Mouse (Mus musculus): ENCODE results near the gene Elmo1. TPM values are rescaled to one million over a fixed set of nuclear protein-coding genes. Genes with fewer than 3 reads are reported as not detected.
A peak's percentile ranks its signal among the peaks of the same experiment; 100 is the strongest.

Elmo1 gene
- total and polyA plus RNA-seq, 2 experiments: 1.2 to 6.7 TPM

DNA sequence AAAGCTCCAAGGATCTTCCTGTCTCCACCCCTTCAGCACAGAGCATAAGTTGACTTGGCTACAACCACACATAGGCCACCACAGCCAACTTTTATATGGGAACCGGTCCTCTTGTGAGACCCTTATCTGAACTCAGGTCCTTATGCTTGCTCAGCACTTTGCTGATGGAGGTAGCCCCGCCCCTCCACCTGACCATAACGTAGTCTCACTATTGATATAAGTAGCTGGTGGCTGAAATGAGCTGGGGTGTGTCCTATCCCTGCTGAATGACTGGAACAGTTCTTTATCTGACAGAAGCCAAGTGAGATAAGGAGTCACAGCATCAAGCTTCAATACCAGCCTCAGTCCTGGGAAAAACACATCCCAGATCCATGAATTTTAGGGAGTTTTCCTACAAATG is 210.2 kb downstream of the Elmo1 start:
- no peak for DNase-seq (ENCODE audit: extremely low read depth, low read depth, low spot score)
- WGBS: 80% methylated on average over 3 of the region's 3 CpGs
- no peak overlapping the region for H3K27ac ChIP-seq (replicated peaks; ENCODE audit: insufficient read depth, low read depth, low read length)

DNA sequence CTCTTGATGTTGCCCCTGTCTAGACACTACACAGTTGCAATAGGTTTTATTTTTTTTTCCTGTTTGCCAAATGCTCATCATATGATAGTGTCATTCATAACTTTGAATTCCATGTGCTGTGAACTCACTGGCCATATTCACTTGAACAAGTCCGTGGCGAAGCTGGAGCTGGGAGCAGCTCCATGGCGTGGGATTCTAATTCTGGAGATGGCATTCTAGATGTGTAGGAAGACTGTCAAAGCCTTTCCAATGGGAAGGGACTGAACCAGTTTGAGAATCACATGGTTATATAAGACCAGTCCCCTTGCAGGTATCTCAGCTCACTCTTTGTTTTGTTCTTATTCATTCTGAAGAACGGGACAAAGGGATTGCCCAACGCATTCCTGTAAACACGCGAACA is 211.4 kb downstream of the Elmo1 start:
- Histone ChIP-seq H3K4me1 (ENCODE audit: control insufficient read depth, insufficient read depth, low read length) (no peaks in the 10 kb centered on the region), H3K9ac (ENCODE audit: low read depth, low read length) (no peak overlapping the region), H3K27me3 (ENCODE audit: control insufficient read depth, insufficient read depth, low read length) (no peaks in the 10 kb centered on the region), H3K36me3 (ENCODE audit: control insufficient read depth, insufficient read depth, low read length) (no peaks in the 10 kb centered on the region), H3K27ac (replicated peaks; ENCODE audit: insufficient read depth, low read depth, low read length) (no peak overlapping the region), H3K79me2 (ENCODE audit: control insufficient read depth, insufficient read depth, low read length) (no peaks in the 10 kb centered on the region), H3K4me3 (ENCODE audit: insufficient read depth, low read depth, low read length) (no peak overlapping the region)
- 95% methylated on average over 7 of the region's 7 CpGs for WGBS
- DNase-seq (ENCODE audit: extremely low read depth, low read depth, low spot score): no peak
- TF ChIP-seq POLR2A (IDR thresholded peaks at IDR 0.05; ENCODE audit: extremely low read depth, insufficient read depth, low read length): no peak

More for the DNA sequence above, 210.2 kb downstream of the Elmo1 start:
- no peak overlapping the region for H3K4me3 ChIP-seq (ENCODE audit: insufficient read depth, low read depth, low read length)
- H3K36me3 ChIP-seq (ENCODE audit: control insufficient read depth, insufficient read depth, low read length): no peaks in the 10 kb centered on the region
- H3K4me1 ChIP-seq (ENCODE audit: control insufficient read depth, insufficient read depth, low read length): no peaks in the 10 kb centered on the region
- no peaks in the 10 kb centered on the region for H3K27me3 ChIP-seq (ENCODE audit: control insufficient read depth, insufficient read depth, low read length)
- TF ChIP-seq POLR2A (IDR thresholded peaks at IDR 0.05; ENCODE audit: extremely low read depth, insufficient read depth, low read length): no peak
- TF ChIP-seq CTCF (IDR thresholded peaks at IDR 0.05; ENCODE audit: low read depth, low read length): no peak
- H3K9ac ChIP-seq (ENCODE audit: low read depth, low read length): no peak overlapping the region
- H3K79me2 ChIP-seq (ENCODE audit: control insufficient read depth, insufficient read depth, low read length): no peaks in the 10 kb centered on the region

- no peaks in the 10 kb centered on the region for H3K36me3 ChIP-seq (ENCODE audit: control insufficient read depth, insufficient read depth, low read length)
- no peak overlapping the region for H3K9ac ChIP-seq (ENCODE audit: low read depth, low read length)
- DNase-seq (ENCODE audit: extremely low read depth, low read depth, low spot score): no peak
- no peaks in the 10 kb centered on the region for H3K79me2 ChIP-seq (ENCODE audit: control insufficient read depth, insufficient read depth, low read length)
- no peaks in the 10 kb centered on the region for H3K27me3 ChIP-seq (ENCODE audit: control insufficient read depth, insufficient read depth, low read length)
- TF ChIP-seq POLR2A (IDR thresholded peaks at IDR 0.05; ENCODE audit: extremely low read depth, insufficient read depth, low read length) (no peak), CTCF (IDR thresholded peaks at IDR 0.05; ENCODE audit: low read depth, low read length) (no peak)
- no peak overlapping the region for H3K4me3 ChIP-seq (ENCODE audit: insufficient read depth, low read depth, low read length)
- H3K4me1 ChIP-seq (ENCODE audit: control insufficient read depth, insufficient read depth, low read length): no peaks in the 10 kb centered on the region
- no peak overlapping the region for H3K27ac ChIP-seq (replicated peaks; ENCODE audit: insufficient read depth, low read depth, low read length)
- WGBS: 79% methylated on average over 4 of the region's 4 CpGs
Measured at GRCm38 (mm10) chr13:20305621-20306020, 215.2 kb downstream of the Elmo1 start.

DNA sequence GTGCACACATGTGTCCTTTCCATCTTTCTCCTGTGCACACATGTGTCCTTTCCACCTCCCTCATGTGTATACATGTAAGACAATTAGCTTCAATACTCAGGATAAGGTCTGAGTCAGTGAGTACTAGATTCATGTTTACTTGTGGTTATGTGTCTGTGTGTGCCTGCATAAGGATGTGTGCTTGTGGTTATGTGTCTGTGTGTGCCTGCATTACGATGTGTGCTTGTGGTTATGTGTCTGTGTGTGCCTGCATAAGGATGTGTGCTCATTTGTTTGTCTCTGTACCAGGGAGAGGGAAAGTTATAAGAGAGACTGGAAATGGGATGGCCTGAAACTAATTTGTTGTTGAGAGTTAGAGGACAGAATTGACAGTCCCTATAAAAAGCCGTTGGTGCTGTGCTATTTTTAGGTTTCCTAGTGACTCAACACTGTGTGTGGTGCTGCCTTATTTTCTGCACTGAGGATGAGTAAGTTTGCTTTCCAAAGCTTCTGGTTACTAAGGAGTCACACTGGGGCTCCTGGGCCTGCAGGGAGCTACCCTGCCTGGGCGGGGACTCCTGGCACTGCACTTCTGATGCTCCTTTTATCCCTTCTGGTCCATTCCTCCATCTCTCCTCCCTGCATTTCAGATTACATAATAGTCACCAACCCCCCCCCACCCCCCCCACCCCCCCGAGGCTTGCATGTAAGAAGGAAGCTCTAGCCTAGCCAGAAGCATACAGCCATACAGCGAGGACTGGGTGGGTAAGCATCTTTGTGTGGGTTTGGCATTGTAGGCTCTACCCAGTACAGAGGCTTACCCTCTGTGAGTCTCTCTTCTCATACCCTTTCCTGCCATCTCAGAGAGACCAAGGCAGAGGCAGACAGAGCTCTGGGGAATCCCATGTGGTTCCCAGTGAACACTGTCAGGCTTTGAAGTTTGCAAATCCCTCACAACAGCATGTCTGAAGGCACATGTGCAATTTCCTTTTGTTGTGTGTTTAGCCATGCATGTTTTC is 216.1 kb downstream of the Elmo1 start:
- WGBS: 86% methylated on average over 5 of the region's 5 CpGs
- H3K27me3 ChIP-seq (ENCODE audit: control insufficient read depth, insufficient read depth, low read length): no peaks in the 10 kb centered on the region
- no peak for DNase-seq (ENCODE audit: extremely low read depth, low read depth, low spot score)
- no peak overlapping the region for H3K9ac ChIP-seq (ENCODE audit: low read depth, low read length)
- no peak overlapping the region for H3K4me3 ChIP-seq (ENCODE audit: insufficient read depth, low read depth, low read length)
- no peak overlapping the region for H3K27ac ChIP-seq (replicated peaks; ENCODE audit: insufficient read depth, low read depth, low read length)
- no peaks in the 10 kb centered on the region for H3K4me1 ChIP-seq (ENCODE audit: control insufficient read depth, insufficient read depth, low read length)
- no peaks in the 10 kb centered on the region for H3K36me3 ChIP-seq (ENCODE audit: control insufficient read depth, insufficient read depth, low read length)
- no peak for TF ChIP-seq POLR2A (IDR thresholded peaks at IDR 0.05; ENCODE audit: extremely low read depth, insufficient read depth, low read length)
- no peak for TF ChIP-seq CTCF (IDR thresholded peaks at IDR 0.05; ENCODE audit: low read depth, low read length)
- H3K79me2 ChIP-seq (ENCODE audit: control insufficient read depth, insufficient read depth, low read length): no peaks in the 10 kb centered on the region

GRCm38 (mm10) chr13:20307381-20307780 is 217.0 kb downstream of the Elmo1 start:
- WGBS: 89% methylated on average over 2 of the region's 2 CpGs
- Histone ChIP-seq H3K9ac (ENCODE audit: low read depth, low read length) (no peak overlapping the region), H3K27me3 (ENCODE audit: control insufficient read depth, insufficient read depth, low read length) (no peaks in the 10 kb centered on the region), H3K4me3 (ENCODE audit: insufficient read depth, low read depth, low read length) (no peak overlapping the region), H3K79me2 (ENCODE audit: control insufficient read depth, insufficient read depth, low read length) (no peaks in the 10 kb centered on the region), H3K27ac (replicated peaks; ENCODE audit: insufficient read depth, low read depth, low read length) (no peak overlapping the region), H3K4me1 (ENCODE audit: control insufficient read depth, insufficient read depth, low read length) (no peaks in the 10 kb centered on the region), H3K36me3 (ENCODE audit: control insufficient read depth, insufficient read depth, low read length) (no peaks in the 10 kb centered on the region)
- no peak for DNase-seq (ENCODE audit: extremely low read depth, low read depth, low spot score)
- TF ChIP-seq CTCF (IDR thresholded peaks at IDR 0.05; ENCODE audit: low read depth, low read length) (no peak), POLR2A (IDR thresholded peaks at IDR 0.05; ENCODE audit: extremely low read depth, insufficient read depth, low read length) (no peak)

GRCm38 (mm10) chr13:20311612-20312011 is 221.2 kb downstream of the Elmo1 start:
- Histone ChIP-seq H3K27me3 (ENCODE audit: control insufficient read depth, insufficient read depth, low read length) (no peaks in the 10 kb centered on the region), H3K4me3 (ENCODE audit: insufficient read depth, low read depth, low read length) (no peak overlapping the region), H3K4me1 (ENCODE audit: control insufficient read depth, insufficient read depth, low read length) (no peaks in the 10 kb centered on the region), H3K27ac (replicated peaks; ENCODE audit: insufficient read depth, low read depth, low read length) (no peak overlapping the region), H3K79me2 (ENCODE audit: control insufficient read depth, insufficient read depth, low read length) (no peaks in the 10 kb centered on the region), H3K9ac (ENCODE audit: low read depth, low read length) (no peak overlapping the region), H3K36me3 (ENCODE audit: control insufficient read depth, insufficient read depth, low read length) (no peaks in the 10 kb centered on the region)
- TF ChIP-seq POLR2A (IDR thresholded peaks at IDR 0.05; ENCODE audit: extremely low read depth, insufficient read depth, low read length): no peak
- TF ChIP-seq CTCF (IDR thresholded peaks at IDR 0.05; ENCODE audit: low read depth, low read length): peak; percentile 60
- 15% methylated on average over 3 of the region's 3 CpGs for WGBS
- peak; percentile 53 for DNase-seq (ENCODE audit: extremely low read depth, low read depth, low spot score)

Data from liver, adult 2 months (tissue).